Mouse (Mus musculus) lung, postnatal 14 days (tissue): ENCODE results near the gene Spef2.
"Not testable (repeated sequence)": the region's sequence is repeated elsewhere in the genome, so short reads cannot be mapped to it uniquely, and the experiment has no call there.

Source experiments
- DNase-seq: peaks from one replicate; pipeline ENCODE4 v3.0.0; 2021

The Spef2 gene

DNA sequence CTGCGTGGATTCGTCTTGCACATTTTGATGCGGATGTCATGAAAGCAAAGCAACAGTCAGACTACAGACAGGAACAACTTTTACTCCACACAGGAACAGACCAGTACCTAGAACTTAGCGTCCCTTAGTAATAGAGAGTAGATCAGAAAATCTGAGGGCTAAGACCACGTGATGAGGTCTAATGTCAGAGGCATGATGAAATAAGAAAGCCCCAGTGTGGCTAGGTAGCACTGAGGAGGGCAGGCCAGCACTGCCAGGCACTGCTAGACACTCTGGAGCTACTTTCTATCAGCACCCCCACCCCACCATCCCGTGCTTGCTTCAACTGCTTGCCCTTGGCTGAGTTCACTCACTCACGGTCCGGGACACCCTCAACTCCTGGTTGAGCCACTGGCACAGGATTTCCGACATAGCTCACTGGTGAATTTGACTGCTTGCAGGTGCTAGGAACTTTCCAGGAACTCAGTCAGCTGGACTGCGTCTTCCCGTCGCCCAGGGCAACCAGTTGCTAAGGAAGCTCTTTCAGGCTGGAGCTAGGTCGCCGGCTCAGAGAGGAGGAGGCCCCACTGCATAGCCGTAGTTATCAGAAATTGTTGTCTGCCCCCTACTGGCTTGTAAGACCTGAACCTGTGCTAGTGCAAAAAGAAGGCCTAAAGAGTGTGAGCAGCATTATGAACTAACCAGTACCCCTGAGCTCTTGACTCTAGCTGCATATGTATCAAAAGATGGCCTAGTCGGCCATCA, at the start of gene Spef2:
Spef2 (minus strand) TSS at position 510 of the 744 bp plus-strand sequence.
- peak; percentile 57 for DNase-seq

DNA sequence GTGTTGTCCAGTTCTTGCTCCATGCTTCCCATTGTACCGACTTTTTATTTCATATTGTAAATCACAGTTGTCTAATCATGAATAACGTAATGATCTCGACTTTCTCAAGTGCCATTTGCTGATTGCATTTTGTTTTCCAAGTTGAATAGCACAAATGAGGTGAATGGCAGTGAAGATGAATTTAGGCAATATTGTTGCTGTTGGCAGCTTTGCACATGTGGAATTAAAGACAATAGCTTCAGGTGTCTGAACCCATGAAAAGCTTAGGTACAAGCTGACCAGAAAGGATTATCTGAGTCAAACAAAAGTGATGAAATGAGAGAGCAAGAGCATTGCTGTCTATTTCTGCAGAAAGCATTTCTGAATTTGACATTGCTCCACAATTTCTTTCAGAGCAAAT, 45.5 kb upstream of the Spef2 start:
- DNase-seq, result no peak

DNA sequence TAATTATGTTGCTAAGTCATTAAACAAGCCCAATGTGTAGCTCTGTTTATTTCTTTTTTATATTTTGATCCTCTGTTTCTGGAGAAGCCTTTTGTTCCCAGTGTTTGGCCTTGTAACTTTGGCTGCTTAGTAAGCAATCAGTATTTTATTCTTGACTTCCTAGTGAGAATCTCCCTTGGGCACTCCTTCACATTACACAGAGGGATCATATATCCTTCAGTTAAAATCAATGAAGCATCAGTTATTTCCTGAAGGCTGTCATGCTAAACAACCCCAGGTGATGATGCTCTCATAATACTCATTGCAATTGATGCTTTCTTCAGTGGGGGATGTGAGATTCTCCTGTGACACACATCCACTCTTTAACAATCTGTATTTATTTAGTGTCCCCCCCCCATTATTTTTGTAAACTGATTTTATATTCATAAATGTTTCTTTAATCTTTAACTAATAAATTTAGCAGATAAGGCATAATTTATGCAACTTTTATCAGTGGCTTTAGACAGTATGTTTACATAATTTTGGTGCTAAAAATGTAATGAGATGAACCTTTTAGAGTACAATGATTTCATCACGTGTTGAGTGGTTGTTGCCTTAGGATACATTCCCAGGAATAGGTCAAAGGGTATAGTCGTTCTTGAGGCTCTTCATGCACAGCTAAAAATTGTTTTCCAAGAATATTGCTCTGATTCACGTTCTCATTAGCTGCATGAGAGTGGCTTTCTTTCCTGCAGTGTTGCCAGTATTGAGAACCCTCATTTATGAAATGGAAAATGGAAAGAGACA, 39.8 kb upstream of the Spef2 start:
- no peak for DNase-seq

DNA sequence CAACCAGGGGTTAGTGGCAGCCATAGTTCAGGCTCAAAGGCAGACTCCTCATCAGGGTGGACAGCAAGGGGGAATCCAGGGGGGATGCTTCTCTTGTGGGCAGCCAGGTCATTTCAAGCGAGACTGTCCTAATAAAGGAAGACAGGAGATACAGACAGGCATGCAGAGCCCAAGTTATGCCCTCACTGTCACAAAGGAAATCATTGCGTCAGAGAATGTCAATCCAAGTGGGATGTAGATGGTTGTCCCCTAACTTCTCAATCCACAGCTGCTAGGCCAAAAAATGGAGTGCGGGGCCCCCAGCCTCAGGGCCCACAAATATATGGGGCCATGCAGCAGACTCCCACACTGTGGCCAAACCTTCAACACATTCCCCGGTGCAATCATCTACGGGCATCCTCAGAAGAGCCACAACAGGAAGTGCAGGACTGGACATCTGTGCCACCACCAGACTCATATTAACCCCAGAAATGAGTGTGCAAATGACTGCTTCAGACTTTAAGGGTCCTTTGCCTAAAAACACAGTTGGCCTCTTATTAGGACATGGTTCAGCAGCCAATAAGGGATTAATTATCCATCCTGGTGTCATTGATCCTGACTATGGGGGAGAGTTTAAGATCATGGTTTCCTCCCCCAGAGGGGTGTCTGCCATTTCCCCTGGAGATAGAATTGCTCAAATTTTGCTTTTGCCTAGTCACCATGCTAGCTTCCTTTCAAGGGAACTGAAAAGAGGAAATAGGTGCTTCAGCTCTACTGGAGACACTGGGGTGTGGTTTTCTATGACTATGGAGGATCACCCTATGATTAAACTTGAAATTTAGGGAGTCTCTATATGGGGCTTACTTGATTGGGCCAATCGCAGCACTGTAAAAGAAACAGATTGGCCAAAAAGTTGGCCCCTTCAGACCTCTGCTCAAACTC, 25.8 kb upstream of the Spef2 start:
- not testable (repeated sequence) for DNase-seq

DNA sequence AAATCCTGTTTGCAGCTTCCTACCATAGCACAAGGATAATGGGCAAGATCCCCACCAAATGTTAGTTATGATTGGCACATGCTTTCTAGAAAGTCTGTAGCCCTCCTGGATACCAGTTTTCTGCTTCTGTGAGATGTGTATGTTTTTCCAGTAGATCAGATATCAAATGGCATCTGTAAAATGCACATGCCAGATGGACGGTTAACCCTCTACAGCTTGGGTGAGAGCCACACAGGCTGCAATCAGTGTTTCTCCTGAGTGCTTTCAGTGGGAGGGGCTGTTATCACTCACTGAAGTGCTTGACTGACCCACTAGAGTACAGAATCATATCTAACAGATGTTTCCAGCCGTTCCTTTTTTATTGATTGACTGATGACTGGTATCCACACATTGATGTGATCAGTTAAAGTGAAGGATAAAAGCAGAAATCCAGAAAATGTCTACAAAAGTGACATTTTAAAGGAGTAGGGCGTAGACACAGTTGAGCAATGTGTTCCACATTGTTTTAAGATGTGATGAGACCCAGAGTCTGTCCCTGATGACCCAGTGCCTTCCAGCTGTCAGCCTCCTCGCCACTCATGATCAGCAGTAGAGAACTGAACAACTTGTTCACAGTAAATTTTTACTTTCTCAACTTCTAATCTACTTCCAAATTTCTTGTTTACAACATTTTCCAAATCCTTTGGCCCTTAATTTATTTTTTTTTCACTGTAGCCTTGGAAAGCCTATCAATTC, 19.7 kb upstream of the Spef2 start:
- DNase-seq, result no peak

DNA sequence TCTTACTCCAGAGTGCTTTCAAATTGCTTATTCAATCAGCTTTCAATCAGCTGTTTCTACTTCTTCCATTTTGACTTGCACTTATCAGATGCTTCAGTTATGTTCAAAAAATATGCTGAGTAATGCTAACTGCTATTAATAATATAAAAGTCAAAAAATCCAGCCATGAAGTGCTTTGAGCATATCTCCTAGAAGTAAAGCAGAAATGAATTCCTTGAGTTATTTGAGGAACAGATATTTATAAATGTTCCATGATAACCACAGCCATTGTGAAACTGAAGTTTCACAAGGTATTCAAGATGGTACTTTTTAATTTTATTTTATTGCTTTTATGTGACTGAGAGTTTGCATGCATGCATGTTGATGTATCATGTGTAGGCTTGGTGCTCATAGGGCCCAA, 18.4 kb upstream of the Spef2 start:
- DNase-seq, result no peak

DNA sequence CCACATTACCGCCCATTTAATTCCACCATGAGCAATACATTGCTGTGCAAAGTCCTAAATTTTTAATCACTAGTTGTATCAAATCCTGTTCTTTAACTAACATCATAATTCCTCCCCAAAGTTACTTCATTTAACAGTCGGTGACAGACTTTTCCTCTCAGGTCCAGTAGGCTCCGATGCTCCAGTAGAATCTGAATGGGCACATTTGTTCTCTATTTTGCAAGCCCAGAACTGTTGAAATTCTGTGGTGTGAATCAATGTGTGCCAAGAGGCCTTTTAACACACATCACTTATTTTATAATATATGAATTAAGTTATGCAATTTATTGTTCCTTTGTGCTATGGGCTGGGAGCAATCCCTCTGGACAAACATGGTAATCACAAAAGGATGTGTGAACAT, 2.3 kb upstream of the Spef2 start:
- DNase-seq, result no peak

DNA sequence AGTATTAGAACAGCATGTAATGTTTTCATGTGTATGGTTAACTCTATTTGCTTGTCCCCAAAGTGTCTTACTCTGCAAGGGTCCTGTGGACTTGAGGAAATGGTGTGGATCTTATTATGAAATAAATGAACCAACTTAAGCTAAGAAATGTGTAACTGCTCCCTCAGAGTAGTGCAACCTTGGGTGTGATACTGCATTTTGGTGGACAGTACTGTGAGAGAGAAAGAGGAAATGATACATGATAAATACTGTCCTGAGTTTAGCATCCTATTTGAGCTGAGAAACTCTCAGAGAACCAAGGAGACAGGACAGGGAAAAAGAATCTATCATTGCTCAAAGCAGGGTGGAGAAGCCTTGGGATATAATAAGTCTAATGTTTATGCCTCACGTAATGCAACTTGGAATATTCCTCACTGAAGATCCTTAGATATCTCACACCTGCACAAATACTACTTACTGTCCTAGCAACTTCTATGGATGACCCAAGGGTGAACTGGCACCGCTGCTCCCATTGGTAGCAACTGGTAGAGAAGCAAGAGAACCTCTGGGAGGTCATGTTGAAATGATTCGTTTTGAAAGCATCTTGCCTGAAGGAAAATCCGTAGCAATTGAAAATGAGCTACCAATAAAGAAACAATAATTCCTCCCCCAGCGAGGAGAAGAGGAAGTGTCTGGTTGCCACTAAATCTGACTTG, 1.1 kb downstream of the Spef2 start:
- no peak for DNase-seq

DNA sequence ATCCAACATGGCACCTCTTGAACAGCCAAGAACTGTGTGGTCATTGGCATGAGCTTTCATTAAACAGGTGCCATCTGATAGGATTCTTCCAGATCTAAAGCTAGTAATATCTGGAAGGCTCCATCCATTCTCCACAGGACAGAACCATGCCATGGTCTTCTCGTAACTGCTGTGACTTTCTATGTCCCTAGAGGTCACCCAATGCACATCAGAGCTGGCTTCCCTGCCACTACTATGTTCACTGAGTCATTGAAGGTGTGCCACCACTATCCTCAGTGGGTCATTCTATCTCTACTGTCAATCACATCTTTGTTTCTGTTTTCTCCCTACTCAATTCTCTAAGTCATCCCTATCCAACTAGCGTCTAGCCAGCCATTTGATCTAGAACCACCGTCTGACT, 6.5 kb downstream of the Spef2 start:
- no peak for DNase-seq

DNA sequence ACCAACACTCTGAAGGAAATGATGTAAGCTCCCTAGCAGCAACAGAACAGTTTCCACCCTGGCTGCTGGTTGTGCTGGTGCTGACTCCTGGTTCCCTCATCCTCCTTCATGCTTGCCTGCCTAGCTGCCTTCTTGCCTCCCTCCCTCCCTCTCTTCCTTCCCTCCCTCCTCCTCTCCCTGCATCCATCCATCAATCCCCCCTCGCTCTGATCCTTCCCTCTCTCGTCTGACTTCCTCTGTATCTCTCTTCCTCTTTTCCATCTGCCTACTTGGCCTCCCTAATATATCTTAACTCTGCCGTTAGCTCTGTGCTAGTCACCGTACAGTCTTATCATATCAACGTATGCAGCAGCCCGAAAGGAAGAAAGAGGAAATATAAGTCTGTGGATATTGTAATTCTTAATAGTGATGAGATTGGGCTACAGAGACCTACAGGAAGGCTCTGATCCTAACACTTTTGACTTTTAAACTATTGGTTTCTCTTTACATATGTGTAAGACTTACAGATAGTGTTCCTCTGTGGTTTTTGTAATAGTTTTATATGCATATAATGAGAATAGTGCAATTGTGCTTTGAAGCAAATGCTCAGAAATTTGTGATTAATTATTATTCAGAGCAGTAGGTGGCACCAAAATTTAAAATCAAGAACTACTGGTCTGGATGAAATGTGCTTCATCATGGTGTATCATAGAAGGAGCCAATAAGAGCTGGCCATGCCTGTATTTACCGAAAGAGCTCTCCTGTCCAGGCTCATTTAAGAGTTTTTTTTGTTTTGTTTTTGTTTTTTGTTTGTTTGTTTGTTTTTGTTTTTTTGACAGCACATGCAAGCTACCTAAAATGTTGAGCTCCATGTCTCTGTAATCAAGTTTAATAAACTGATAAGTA, 33.9 kb downstream of the Spef2 start:
- DNase-seq, result no peak

DNA sequence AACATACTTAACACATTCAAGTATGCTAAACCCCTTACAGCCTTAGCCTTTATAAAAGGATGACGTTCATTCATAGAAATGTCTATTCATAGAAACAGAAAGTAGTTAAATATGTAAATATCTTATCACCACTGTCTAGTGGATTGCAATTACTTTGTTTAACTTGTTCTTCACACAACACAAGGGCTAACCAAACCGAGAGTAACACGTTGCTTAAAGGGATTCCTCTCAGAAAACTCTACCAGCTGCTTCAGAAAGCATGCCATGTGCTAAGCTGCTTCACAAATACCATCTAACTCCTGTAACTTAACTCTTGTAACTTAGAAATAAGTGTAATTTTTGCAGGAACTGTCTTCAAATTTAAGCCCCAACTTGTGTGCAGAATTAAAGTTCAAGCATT, 35.0 kb downstream of the Spef2 start:
- DNase-seq, result no peak

DNA sequence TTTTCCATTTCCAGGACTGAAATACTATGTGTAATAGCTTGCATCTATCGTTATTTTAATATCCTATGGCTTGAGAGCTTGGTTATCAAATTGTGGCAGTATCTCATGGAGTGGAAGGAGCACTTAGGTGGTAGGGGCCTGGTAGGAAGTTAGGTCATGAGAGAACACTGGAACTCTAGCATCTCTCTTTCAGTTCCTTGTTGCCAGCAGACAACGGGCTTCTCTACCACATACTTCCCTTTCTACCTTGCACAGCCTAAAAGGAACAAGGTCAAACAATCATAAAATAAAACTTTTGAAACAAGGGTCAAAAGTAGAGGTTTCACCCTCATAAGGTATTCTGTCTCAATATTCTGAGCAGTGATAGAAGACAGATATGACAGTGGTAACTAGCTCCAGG, 38.3 kb downstream of the Spef2 start:
- DNase-seq, result no peak

DNA sequence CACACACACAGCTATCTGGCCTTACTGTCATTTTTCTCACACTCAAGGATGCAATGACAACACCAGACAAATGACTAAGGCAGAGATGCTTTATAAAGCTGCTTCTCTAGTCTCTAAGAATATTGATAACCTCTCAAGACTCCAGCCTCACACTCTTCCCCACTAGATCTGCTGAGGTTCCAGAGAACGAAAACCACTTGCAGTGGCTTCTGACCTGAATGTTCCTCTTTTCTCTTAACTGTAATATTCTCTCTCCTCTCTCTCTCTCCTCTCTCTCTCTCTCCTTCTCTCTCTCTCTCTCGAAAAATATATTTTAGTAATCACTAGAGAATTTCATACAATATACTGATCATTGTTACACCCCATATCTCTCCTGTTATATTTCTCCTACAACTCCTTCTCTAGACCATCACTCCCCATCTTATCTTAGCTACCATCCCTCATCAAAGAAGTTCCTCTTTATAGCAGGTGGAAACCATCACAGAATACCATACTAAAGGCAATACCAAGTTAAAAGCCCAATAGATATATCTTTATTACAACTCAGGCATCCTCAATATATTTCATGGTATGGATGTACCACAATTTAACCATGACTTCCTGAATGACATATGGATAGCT, 42.7 kb downstream of the Spef2 start:
- no peak for DNase-seq

DNA sequence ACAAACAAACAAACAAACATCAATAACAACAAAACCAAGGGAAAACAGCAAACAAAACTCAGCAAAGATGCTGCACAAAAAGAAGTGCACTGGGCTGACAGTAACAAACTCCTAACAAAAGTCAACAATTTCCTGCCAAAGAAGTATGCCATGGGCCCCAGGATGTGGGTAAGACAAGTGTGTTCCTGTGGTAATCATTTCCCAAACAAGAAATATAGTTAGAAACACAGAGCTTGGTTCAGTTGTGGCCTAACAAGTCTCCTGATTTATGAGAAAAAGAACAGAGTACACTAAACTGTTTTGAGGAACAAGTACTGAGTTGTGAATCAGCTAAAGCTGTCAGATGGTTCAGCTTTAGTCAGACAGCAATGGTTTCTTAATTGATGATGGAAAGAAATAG, 46.8 kb downstream of the Spef2 start:
- no peak for DNase-seq

DNA sequence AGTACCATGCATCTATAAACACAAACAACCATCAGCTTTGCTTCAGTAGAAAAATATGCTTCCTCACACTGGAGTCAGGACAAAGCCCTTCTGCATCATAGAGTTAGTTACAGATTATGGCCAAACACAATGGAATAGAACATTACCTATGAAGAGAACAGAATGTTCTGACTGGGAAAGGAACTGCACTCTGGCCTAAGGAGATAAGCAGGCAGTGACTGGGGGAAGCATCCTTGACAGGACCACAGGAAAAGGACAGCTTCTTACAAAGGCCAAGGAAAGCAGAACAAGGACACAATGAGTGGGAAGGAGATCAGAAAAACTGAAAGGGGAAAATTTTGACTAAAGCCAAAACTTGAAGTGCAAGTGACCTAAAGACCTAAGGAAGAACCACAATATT, 56.9 kb downstream of the Spef2 start:
- DNase-seq, result no peak

DNA sequence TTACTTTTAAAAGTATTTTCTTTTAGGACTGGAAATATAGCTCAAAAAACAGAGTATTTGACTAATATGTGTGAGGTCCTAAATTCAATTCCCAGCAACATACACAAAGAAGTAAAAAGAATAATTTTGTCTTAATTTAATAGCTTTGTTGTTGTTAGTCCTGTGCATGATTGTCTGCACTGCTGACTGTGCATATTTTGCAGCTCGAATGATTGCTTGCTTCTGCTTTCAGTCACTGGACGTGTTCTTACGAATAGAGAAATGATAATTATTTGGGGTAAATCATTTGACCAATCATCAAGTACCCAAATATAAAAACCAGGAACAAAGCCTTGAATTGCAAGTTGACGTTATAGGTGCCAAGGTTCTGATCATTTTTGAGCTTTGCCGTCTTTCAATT, 57.8 kb downstream of the Spef2 start:
- no peak for DNase-seq

DNA sequence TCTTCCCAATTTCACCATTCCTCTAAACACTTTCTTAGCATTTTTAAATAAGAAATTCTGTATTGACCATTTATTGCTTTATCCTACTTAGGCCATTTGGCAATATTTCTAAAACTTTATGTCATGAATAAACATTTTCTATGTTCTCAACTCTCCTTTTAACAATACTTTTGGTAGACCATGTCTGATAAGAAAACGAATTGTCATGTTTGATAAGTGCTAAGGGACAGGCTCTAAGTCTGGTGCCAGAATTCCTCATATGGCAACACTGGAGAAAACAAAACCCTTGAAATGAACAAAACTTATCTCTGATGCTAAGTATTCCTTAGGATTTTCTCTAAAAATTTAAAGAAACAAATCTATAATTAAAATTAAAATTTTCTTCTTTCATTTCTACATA, 58.2 kb downstream of the Spef2 start:
- no peak for DNase-seq

DNA sequence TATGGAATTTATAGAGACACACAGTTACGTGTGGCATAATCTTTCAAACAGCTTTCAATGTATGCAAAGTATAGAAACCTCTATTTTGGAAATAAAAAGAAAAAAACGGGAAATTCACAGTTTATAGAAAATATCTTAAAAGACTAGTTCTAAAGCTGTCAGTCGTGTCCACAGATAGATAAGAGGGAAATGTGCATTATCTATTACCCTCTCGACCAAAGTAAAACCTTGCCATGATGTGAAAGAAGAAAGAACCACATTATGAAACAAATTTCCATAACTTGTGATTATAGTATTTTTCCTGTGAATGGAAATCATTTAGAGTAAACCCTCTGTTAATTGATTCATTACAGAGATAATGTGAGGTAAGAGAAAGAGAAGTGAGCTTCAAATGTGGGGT, 65.2 kb downstream of the Spef2 start:
- no peak for DNase-seq

DNA sequence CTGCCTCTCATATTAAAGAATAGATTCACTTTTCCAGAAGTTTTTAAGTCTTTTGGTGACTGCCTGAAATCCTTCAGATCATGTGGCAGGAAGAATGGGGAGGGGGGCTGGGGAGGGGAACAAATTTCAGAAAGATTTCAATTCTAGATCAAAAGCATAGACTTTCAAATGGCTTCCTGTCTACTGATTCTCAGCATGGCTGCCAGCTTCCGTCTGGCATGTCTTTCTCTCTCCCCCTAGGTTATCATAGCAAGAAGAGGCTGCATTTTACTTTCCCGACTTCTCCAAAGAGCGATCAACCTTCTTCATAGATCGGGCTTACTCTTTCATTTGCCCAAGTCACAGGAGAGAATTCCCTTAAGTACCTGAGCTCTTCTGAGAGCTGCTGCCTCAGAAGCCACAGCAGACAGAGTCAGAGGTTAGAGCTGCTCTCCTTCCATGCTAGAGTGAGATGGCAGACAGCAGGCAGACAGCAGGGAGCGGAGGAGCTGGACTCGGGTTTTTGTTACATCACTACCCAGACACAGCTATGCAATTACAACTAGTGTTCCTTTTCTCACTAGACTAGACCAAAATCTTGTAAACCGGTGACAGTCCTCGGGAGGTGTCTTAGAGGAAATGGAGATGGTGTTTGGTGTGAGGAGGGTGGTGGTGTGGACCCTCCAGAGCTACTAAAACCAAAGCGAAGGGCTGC, 71.2 kb downstream of the Spef2 start:
- no peak for DNase-seq

DNA sequence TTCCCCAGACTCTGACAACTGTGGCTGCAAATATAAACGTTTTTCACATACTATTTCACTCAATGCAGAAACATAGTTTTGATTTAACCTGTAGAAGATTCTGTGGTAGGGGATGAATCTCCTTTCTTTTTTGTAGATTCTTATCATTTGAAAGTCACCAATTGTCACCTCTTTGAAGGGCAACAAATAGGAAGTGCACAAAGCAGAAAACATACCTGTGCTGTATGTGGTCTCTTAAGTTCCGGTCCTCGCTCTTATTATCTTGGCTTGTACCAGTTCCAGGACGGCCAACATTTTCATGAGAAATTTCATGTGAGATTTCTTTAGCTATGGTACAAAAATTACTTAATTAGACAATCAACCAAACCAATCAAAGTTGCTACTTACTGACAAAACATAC, 80.1 kb downstream of the Spef2 start:
- DNase-seq, result no peak
